Mouse (Mus musculus): ENCODE results near the gene Ero1lb. TPM values are rescaled to one million over a fixed set of nuclear protein-coding genes. Genes with fewer than 3 reads are reported as not detected.
"Not testable (repeated sequence)": the region's sequence is repeated elsewhere in the genome, so short reads cannot be mapped to it uniquely, and the experiment has no call there.

The Ero1lb gene
- total RNA-seq, 2 experiments from 2014 or later: 0.66 to 1.2 TPM

- peak; percentile 44 for DNase-seq
- intact Hi-C loops (cut with DNase I; ENCODE audit: low total_unique reads): not testable (repeated sequence)
Observed at GRCm38 (mm10) chr13:12650877-12651176, 85.2 kb downstream of the Ero1lb start.

Other genes starting within 250 kb of the Ero1lb start
- 1,000 to 10,000 TPM; 1,554 to 1,683 TPM for gene Actn2, start 225.1 kb upstream of the Ero1lb start, total RNA-seq (2021)
- 10 to 100 TPM; 12.2 to 13.0 TPM for gene Heatr1, start 170.8 kb upstream of the Ero1lb start, total RNA-seq (2021)
- gene Lgals8, start 100.9 kb upstream of the Ero1lb start, total RNA-seq (2021): 10 to 100 TPM; 24.6 to 27.0 TPM
- under 1 TPM in 1 of 2 experiments, not detected in 1; 0.04 TPM for gene Edaradd, start 45.4 kb upstream of the Ero1lb start, total RNA-seq (2021)
- not detected for gene Prl2c3, start 234.2 kb downstream of the Ero1lb start, total RNA-seq (2021)

Data from gastrocnemius, postnatal 14 days (tissue).